Mouse (Mus musculus) forebrain, postnatal 0 days (tissue): ENCODE results near the gene Grb2. TPM values are rescaled to one million over a fixed set of nuclear protein-coding genes. Genes with fewer than 3 reads are reported as not detected.

ENCODE experiments used
- ATAC-seq: fragments of 200-750 bp; cut with Nextera tagmentation; 2 replicates; pipeline ENCODE4 v1.8.0; 2017; ENCODE audit warnings: mild to moderate bottlenecking, moderate library complexity
- DNase-seq: peaks from one replicate; pipeline ENCODE4 v3.0.0-alpha.2; 2015
- H3K27ac ChIP-seq: fragments of 300-500 bp; sonication (generic); 2 replicates; pipeline ENCODE4 v1.5.1; 2014; ENCODE audit warnings: low read depth, mild to moderate bottlenecking, antibody characterized with exemption, low read length, moderate library complexity, mixed read lengths
- H3K27me3 ChIP-seq: fragments of 300-500 bp; sonication (generic); 2 replicates; pipeline ENCODE4 v1.6.1; 2014; ENCODE audit warnings: mild to moderate bottlenecking, low read length, mixed read lengths; ENCODE audit not compliant: insufficient read depth
- H3K36me3 ChIP-seq: fragments of 300-500 bp; sonication (generic); 2 replicates; pipeline ENCODE4 v1.6.1; 2014; ENCODE audit warnings: mild to moderate bottlenecking, moderate library complexity; ENCODE audit not compliant: insufficient read depth
- H3K4me1 ChIP-seq: fragments of 300-500 bp; sonication (generic); 2 replicates; pipeline ENCODE4 v1.6.1; 2014; ENCODE audit warnings: antibody characterized with exemption; ENCODE audit not compliant: insufficient read depth
- H3K4me2 ChIP-seq: fragments of 300-500 bp; sonication (generic); 2 replicates; pipeline ENCODE4 v1.6.1; 2014; ENCODE audit warnings: low read depth, mild to moderate bottlenecking, moderate library complexity
- H3K4me3 ChIP-seq: fragments of 300-500 bp; sonication (generic); 2 replicates; pipeline ENCODE4 v1.5.1; 2014; ENCODE audit warnings: low read depth, low read length, mixed read lengths
- H3K9ac ChIP-seq: fragments of 300-500 bp; sonication (generic); 2 replicates; pipeline ENCODE4 v1.6.1; 2014; ENCODE audit warnings: mild to moderate bottlenecking
- H3K9me3 ChIP-seq: fragments of 300-500 bp; sonication (generic); 2 replicates; pipeline ENCODE4 v1.6.1; 2016; ENCODE audit warnings: low read length
- CTCF ChIP-seq: sonication (generic); IDR thresholded peaks from 2 replicates; pipeline ENCODE4 v1.5.1; 2016; ENCODE audit warnings: antibody characterized with exemption, control low read depth, low read depth
- WGBS: fragments of 180-500 bp; shearing (Covaris S2); extraction: QIAGEN DNeasy Blood & Tissue Kit; methylation state at CpG from one replicate; pipeline ENCODE4 v1.1.7; 2014; 5-methylcytosine and 5-hydroxymethylcytosine counted together
- polyA plus RNA-seq: library from polyadenylated mRNA; unstranded; fragments of >200 nt; fragmentation: Nextera tagmentation; extraction: Ambion mirVana; gene quantifications from 2 replicates; pipeline ENCODE4 v1.2.1, GENCODE M21; 2015
- total RNA-seq: library from RNA; depleted of rRNA; stranded (reverse); fragments of >200 nt; gene quantifications from 2 replicates; pipeline ENCODE4 v1.2.3, GENCODE M21; 2014

Gene Grb2
- total and polyA plus RNA-seq, 2 experiments from 2014 or later: 91.9 to 162 TPM

DNA sequence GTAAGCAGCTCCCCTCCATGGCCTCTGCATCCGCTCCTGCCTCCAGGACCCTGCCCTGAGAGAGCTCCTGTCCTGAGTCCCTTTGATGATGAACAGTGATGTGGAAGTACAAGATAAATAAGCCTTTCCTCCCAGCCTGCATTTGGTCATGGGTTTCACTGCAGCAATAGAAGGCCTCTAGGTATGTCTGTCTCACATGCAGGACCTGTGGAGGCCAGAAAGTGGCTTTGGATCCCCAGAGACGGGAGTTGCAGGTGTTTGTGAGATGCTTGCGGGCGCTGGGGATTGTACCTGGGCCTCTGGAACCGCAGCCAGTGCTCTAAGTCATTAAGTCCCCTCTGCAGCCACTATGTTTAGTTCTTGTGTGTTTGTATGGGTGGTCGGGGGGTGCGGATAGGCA lies 88.4 kb downstream of the Grb2 start:
- no peak for TF ChIP-seq CTCF
- H3K27ac ChIP-seq: no peak overlapping the region
- WGBS: 95% methylated on average over 7 of the region's 7 CpGs

DNA sequence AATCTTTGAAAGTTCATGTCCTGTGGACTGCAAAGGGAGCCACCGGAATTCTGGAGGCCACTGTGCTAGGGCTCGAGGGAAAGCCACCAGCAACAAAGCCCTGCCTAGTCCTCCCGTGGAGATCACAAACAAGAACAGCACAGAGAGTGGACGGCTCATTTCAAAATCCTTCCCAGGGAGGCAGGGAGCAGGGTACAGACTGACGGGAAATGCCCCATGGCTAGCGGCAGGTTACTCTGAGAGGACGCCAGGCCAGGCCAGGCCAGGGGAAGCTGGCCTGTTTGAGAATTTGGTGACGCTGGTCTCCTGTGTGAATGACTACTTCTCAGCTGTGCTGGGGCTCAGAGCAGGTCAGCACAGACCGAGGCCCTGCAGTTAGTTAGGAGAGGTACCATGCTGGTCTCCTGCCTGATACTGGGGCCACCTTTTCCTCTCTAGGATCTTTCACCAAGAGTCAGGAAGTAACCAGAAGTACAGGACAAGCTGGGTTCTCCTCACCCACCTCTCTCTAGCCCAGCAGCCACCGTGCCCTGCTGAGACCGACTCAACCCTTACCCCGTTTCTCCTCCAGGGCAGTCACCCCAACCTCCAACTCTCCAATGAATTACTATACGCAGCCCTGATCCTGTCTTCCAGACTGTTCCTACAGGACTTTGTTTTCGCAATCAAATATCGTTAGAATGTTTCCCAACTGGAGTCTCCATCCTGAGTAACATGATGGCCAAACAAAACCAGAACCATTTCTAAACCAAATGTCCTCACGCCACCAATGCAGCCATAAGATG lies 89.5 kb downstream of the Grb2 start:
- Histone ChIP-seq H3K27me3 (no peaks in the 10 kb centered on the region), H3K4me1 (no peaks in the 10 kb centered on the region), H3K4me3 (no peak overlapping the region), H3K36me3 (peaks cover 52% of the 10 kb centered on the region), H3K9ac (no peak overlapping the region), H3K4me2 (no peak overlapping the region), H3K27ac (no peak overlapping the region), H3K9me3 (no peaks in the 10 kb centered on the region)
- no peak for DNase-seq
- WGBS: 87% methylated on average over 16 of the region's 16 CpGs
- no peak for ATAC-seq
- no peak for TF ChIP-seq CTCF

More for the DNA sequence above, 88.4 kb downstream of the Grb2 start:
- DNase-seq (no peak), ATAC-seq (no peak)
- H3K4me2 ChIP-seq: no peak overlapping the region
- H3K36me3 ChIP-seq: peaks cover 48% of the 10 kb centered on the region
- no peaks in the 10 kb centered on the region for H3K9me3 ChIP-seq
- H3K4me1 ChIP-seq: no peaks in the 10 kb centered on the region
- no peak overlapping the region for H3K4me3 ChIP-seq
- H3K27me3 ChIP-seq: no peaks in the 10 kb centered on the region
- H3K9ac ChIP-seq: no peak overlapping the region

- Histone ChIP-seq H3K36me3 (peaks cover 51% of the 10 kb centered on the region), H3K4me1 (peaks cover 5% of the 10 kb centered on the region; the same call in 1 of the 2 replicates)
- ATAC-seq: no peak
Measured at GRCm38 (mm10) chr11:115618001-115618400, 90.4 kb downstream of the Grb2 start.

DNA sequence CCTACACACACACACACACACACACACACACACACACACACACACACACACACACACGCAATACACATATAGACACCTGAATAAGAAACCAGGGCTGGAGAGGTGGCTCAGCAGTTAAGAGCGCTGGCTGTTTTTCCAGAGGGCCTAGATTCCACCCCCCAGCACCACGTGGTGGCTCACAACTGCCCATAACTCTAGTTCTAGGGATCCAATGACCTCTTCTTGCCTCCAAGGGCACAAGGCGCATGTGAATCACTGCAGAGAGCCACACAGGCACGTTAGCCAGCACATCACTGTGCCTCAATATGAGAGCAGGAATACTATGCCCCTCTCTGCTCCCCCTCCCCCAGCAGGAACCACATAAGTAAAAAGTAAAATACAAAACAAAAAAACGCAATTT lies 91.5 kb downstream of the Grb2 start:
- Histone ChIP-seq H3K4me2 (no peak overlapping the region), H3K27ac (no peak overlapping the region), H3K9me3 (no peaks in the 10 kb centered on the region), H3K27me3 (no peaks in the 10 kb centered on the region), H3K9ac (no peak overlapping the region), H3K36me3 (peaks cover 41% of the 10 kb centered on the region), H3K4me1 (peaks cover 9% of the 10 kb centered on the region), H3K4me3 (no peak overlapping the region)
- ATAC-seq: no peak
- DNase-seq: no peak
- WGBS: 84% methylated on average over 6 of the region's 6 CpGs
- no peak for TF ChIP-seq CTCF

More at GRCm38 (mm10) chr11:115618001-115618400, 90.4 kb downstream of the Grb2 start:
- WGBS: 67% methylated on average over 2 of the region's 2 CpGs
- Histone ChIP-seq H3K4me3 (no peak overlapping the region), H3K9me3 (no peaks in the 10 kb centered on the region), H3K27ac (no peak overlapping the region), H3K9ac (no peak overlapping the region), H3K27me3 (no peaks in the 10 kb centered on the region), H3K4me2 (no peak overlapping the region)
- TF ChIP-seq CTCF: no peak
- DNase-seq: no peak

GRCm38 (mm10) chr11:115616371-115616770 lies 92.0 kb downstream of the Grb2 start:
- Histone ChIP-seq H3K4me1 (peaks cover 14% of the 10 kb centered on the region), H3K27me3 (no peaks in the 10 kb centered on the region), H3K36me3 (peaks cover 38% of the 10 kb centered on the region), H3K4me2 (no peak overlapping the region), H3K27ac (no peak overlapping the region), H3K9me3 (no peaks in the 10 kb centered on the region), H3K4me3 (no peak overlapping the region), H3K9ac (no peak overlapping the region)
- ATAC-seq (no peak), DNase-seq (no peak)
- 93% methylated on average over 7 of the region's 7 CpGs for WGBS
- no peak for TF ChIP-seq CTCF

DNA sequence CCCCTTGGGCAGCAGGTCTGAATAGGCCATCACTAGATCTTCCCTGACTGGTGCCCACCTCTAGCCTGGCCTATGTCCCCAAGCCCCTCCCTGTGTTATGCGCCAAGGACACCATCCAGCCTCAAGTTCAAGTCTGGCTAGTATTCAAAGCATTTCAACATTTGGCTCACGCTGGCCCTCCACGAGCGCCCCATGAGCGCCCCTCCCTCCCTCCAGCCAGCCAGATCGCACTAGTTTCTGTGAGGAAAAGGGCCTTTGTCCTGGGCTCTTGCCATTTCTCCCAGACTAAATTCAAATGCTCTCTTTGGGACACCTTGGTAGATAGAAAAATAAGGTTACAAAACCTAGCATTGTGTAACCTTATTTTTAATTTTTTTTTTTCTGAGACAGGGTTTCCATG lies 92.5 kb downstream of the Grb2 start:
- H3K4me1 ChIP-seq: peaks cover 14% of the 10 kb centered on the region
- peaks cover 33% of the 10 kb centered on the region for H3K36me3 ChIP-seq
- no peak overlapping the region for H3K9ac ChIP-seq
- H3K4me2 ChIP-seq: no peak overlapping the region
- H3K9me3 ChIP-seq: no peaks in the 10 kb centered on the region
- H3K27me3 ChIP-seq: no peaks in the 10 kb centered on the region
- H3K4me3 ChIP-seq: no peak overlapping the region
- ATAC-seq: no peak
- no peak for DNase-seq
- no peak overlapping the region for H3K27ac ChIP-seq
- no peak for TF ChIP-seq CTCF
- 85% methylated on average over 6 of the region's 6 CpGs for WGBS

DNA sequence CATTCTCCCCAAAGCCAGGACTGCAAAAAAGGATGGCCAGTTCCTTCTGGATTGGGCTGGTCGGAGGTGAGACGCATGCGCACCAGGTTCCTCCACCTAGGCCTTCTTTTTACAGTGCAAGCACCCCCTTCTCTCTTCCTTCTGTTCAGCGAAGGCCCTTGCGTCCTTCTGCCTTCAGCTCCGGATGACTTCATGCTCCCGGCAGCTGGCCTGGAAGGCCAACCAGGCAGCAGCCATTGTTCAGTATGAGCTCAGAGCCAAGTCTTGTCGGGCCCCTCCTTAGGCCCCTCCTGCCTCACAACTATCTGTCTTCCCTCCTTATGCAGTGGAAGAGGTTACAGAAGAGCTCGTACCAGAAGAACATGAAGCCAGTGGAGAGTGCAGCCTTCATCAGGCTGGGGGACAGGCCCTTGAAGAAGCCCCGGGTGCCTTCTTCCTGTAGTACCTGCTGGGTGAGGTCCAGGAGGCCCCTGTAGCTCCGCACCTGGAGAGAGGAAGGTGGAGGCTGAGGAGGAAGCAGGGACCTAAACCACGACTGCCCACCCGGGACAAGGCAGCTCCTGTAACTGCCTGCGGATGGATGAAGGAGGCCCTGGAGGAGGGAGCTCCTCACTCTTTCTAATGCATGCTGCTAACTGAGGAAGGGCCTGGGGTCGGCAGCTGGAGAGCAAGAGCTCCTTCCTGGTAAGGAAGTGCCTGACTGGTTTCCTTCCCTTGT lies 93.1 kb downstream of the Grb2 start:
- 81% methylated on average over 15 of the region's 15 CpGs for WGBS
- no peak overlapping the region for H3K27ac ChIP-seq
- no peak for TF ChIP-seq CTCF

More for the DNA sequence above, 93.1 kb downstream of the Grb2 start:
- DNase-seq: no peak
- Histone ChIP-seq H3K36me3 (peaks cover 27% of the 10 kb centered on the region), H3K27me3 (no peaks in the 10 kb centered on the region), H3K4me3 (no peak overlapping the region), H3K9me3 (no peaks in the 10 kb centered on the region), H3K9ac (no peak overlapping the region), H3K4me1 (peaks cover 14% of the 10 kb centered on the region), H3K4me2 (no peak overlapping the region)
- no peak for ATAC-seq
